Mouse (Mus musculus): ENCODE data around the gene Cacnb4.

Cacnb4 gene

DNA sequence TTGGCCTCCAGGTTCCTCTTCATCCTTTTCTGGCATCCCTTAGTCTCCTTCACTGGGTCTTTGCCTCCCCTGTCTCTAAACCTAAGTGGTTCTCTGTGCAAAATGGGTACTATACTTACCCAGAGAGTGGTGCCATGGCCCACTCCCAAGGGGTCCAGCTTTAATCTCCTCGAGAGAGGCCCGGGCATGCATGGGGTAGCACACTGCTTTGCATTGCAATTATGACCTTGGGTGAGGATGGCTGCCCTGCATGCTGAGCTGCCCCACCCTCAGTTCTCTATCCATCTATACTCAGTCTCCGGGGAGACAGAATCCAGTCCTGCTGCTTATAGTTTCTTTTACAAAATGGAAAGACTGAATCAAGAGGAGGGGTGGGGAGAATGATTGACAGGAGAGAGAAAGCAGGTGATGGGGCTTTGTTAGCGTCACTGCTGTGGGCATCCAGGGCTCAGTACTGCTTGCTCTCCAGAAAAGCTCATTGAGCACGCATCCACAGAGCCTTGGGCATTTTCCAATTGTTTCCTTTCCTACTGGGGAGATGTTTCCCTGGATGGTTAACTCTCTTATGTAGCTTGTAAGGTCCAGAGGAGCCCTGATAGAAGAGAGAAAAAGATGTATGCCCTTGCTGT lies 68.7 kb downstream of the Cacnb4 start:
- ATAC-seq (ENCODE audit: insufficient number of reproducible peaks, low FRiP score, low TSS enrichment): no peak

DNA sequence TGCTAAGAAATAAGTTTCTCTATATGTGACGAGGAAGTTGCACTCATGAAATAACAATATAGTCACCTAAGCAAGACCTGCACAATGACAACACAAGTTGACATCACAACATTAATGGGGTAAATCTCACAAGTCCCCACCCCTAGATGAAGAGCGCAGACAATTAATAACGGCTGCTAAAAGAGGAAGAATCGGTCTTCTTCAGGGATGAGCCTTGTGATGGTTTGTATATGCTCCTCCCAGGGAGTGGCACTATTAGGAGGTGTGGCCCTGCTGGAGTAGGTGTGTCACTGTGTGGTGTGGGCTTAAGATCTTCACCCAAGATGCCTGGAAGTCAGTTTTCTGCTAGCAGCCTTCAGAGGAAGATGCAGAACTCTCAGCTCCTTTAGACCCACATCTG lies 70.3 kb downstream of the Cacnb4 start:
- no peak for ATAC-seq (ENCODE audit: insufficient number of reproducible peaks, low FRiP score, low TSS enrichment)

DNA sequence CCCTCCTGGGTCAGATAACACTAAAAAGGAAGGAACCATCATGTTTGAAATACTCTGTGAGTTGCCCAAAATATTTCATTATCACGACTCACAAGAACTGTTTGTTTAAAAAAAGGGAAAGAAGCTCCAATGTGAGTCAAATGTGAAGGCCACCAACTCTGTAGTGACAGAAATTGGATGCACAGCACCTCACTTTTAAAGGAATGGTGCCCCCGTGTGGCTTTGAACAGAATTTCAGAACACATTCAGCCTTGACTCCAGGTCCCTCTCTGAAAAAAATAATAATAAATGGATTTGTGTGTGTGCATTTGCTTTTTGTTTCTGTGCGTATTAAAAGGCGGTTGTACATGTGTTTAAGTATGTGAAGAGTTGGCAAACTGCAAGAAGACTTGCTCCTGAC lies 71.3 kb downstream of the Cacnb4 start:
- no peak for ATAC-seq (ENCODE audit: insufficient number of reproducible peaks, low FRiP score, low TSS enrichment)

DNA sequence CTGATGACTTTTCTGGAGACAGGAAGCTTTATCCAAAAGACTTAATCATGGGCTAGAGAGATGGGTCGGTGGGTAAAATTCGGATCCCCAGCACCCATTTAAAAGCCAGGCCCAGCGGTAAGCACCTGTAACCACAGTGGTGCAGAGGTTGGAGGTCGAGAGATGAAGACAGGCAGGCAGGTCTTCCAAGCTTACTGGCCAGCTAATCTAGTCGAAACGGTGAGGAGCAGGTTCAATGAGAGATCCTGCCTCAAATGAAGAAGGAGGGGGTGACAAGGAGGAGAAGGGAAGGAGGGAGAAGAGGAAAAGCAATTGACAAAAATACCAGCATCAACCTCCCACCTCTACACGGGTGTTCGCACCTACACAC lies 72.0 kb downstream of the Cacnb4 start:
- ATAC-seq (ENCODE audit: insufficient number of reproducible peaks, low FRiP score, low TSS enrichment): no peak

DNA sequence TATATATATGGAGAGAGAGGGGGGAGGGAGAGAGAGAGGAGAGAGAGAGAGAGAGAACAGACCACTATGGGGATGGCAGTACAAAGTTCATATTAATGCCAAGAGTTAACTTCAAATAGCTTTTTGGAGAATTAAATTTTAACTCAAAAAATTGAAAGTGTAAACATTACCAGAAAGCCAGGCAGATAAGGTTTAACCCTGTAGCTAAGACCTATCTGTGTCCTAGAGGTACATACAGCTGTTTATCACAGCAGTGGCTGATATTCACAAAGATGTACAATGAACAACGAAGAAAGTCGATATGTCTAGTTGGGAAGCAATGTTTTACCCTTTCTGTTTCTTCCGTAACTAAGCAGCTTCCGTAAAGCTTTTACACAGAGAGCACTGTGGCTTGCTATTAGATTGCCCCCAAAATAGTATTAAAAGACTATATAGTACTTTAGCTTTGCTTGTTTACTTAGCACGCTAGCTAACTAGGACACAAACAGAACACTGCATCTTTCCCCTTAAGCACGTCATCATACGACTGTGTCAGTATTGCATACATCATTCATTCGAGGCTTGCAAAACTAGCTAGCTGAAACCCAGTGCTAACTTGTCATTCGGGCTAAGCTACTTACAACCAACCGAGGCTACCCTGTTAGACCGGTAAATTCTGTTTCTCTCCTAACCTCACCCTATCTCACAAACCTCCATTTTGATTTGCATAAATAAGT lies 72.5 kb downstream of the Cacnb4 start:
- ATAC-seq (ENCODE audit: insufficient number of reproducible peaks, low FRiP score, low TSS enrichment): no peak

DNA sequence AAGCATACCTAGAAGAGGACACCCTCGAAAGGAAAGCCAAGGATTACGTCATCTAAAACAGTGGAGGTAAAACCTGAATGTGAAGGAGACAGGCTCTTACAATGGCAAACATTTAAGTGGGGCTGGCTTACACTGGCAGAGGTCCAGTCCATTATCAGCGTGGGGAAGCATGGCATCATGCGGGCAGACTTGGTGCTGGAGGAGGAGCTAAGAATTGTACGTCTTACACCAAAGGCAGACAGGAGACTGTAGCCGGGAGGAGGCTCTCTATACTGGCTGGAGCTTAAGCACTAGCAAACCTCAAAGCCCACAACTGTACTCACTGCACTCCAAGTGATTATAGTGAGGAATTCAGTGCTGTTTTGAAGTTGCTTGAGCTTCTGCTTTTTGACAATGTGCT lies 73.2 kb downstream of the Cacnb4 start:
- no peak for ATAC-seq (ENCODE audit: insufficient number of reproducible peaks, low FRiP score, low TSS enrichment)

DNA sequence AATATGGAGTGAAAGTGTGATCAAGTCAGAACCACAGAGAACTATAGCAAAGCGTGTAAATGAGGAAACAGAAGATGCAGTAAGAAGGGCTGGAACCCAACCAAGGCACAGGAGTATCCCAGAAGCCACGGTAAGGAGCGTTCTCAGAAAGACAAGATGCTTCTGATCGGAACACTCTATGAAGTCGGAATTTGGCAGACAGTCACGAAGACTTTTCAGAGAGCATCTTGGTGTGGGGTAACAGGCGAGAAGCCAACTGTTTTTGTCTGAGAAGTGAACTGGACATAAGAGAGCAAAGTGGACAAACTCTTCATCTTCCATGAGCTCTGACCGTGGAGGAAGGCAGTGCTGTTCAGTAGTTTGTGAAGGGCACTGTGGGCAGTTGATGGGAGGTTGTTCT lies 73.7 kb downstream of the Cacnb4 start:
- no peak for ATAC-seq (ENCODE audit: insufficient number of reproducible peaks, low FRiP score, low TSS enrichment)

DNA sequence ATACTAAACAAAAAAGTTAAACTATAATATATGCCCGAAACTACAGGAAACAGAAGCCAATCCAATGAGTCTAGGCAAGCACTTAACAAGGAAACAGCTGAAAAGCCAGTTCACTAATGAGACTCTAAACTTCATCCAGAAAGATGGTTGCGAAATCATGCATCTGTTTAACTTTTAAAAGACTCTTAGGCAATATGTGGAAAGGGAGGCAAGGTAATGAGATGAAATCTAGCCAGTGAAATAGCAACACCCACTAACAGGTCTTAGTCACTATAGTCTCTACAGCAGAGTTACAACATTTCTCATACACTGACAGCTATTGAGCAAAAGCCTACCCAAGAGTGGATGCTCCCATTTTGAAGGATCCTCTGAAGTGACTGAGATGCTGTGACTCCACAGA lies 74.4 kb downstream of the Cacnb4 start:
- ATAC-seq (ENCODE audit: insufficient number of reproducible peaks, low FRiP score, low TSS enrichment): no peak

DNA sequence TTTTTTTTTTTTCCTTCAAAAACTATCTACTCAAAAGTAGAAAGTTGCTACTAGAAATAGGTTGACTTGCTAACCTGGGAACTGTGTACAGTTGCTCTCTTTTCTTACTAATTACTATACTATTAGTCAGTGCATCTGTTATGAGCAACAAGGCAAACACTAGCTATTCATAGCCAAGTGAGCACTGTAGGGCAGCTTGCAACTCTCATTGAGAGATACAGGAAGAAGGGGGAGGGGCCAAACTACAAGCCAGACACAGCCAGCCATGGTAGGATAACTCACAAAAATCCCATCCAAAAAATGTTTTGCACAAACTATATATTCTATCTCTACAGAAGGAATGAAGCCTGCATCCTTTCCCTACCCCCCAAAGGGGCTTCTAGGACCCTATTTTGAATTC lies 79.1 kb downstream of the Cacnb4 start:
- no peak for ATAC-seq (ENCODE audit: insufficient number of reproducible peaks, low FRiP score, low TSS enrichment)

DNA sequence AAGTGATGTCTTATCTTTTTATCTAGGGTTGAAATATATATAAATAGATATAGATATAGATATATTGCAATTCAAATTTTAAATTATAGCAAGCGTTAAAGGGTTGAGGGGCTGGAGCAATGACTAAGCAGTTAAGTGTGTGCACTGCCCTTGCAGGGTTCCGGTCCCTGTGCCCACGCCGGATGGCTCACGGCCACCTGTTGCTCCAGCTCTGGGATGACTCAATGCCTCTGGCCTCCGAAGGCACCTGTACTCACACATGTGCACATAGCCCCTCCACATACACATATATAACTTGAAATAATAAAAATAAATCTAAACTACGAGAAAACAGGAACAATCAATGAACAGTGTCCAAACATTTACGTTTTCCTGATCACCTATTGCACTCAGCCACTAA lies 82.8 kb downstream of the Cacnb4 start:
- ATAC-seq (ENCODE audit: insufficient number of reproducible peaks, low FRiP score, low TSS enrichment): no peak

DNA sequence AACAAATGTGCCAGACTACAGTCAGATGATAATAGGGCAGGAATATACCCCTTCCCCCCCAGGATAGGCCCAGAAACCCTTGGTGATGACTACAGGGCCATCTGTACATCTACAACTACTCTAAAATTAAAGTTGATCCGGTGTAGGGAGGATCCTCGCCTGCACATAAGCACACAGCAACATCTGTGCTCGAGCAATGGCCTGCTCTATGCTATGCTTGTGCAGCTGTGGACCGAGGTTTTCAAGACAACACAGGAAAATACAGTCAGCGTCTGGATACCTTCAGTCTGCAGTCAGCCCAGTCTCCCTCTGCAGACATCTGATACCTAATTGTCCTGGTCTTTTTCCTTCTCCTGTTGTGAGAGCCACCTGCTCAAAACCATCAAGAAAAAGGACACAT lies 83.4 kb downstream of the Cacnb4 start:
- no peak for ATAC-seq (ENCODE audit: insufficient number of reproducible peaks, low FRiP score, low TSS enrichment)

DNA sequence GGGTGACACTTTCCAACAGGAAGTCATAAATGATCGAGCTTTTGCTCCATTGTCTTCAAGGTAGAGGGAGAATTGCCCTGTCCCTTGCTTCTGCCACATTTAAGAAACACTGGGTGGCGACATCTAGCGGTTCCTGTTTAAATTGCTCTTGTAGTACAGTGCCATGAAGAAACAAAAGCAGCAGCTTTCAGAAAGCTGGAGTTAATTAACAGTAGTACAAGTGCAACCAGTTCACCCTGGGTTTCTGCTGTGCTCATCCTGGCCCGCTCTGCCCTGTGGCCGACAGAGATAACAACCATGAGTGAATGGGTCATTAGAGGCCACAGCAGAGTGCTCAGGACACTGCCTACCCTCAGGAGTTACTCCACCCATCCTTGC lies 85.7 kb downstream of the Cacnb4 start:
- peak; percentile 58 for ATAC-seq (ENCODE audit: insufficient number of reproducible peaks, low FRiP score, low TSS enrichment)

DNA sequence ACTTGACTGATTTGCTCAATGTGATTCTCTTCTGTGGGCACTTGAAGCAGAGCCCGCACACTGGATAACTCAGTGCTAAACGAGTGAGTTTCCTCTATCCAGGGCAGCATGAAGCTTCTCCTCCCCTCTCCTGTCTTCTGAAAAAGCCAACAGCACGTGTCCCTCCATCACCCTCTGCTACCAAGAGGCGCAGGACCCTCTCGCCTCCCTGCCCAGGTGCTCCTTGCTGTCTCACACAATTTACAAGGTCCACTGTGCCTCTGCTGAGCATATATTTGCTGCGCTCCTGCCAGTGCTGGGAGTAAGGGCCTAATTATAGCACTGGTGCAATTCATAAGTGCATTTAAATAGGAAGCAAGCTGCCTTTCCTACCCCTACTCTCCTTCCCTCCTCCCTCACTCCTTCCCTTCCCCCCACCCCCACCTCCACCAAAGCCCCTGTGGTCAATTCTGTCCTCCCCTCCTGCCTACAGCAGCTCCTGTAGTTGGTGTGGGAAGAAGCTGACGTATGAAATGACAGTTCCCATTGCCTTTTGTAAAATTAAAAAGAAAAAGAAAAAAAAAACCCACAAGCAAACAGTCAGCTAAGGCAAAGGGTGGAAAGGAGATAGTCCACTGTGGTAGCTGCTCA lies 86.2 kb downstream of the Cacnb4 start:
- no peak for ATAC-seq (ENCODE audit: insufficient number of reproducible peaks, low FRiP score, low TSS enrichment)

DNA sequence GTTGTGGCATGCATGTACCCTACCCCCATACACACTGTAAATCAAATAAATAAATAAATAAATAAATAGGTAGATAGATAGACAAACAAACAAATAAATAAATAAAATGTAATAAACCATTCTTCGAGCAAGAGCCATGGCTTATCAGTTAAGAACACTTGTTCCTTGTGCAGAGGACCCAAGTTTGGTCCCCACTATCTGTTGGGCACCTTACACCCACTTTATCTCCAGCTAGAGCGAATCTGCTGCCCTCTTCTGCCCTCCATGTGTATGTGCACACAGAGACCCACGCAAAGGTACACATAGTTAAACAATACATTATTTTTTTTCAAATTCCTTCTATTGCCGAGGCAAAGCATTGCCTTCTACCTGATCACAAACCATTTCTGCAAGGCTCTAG lies 87.1 kb downstream of the Cacnb4 start:
- no peak for ATAC-seq (ENCODE audit: insufficient number of reproducible peaks, low FRiP score, low TSS enrichment)

DNA sequence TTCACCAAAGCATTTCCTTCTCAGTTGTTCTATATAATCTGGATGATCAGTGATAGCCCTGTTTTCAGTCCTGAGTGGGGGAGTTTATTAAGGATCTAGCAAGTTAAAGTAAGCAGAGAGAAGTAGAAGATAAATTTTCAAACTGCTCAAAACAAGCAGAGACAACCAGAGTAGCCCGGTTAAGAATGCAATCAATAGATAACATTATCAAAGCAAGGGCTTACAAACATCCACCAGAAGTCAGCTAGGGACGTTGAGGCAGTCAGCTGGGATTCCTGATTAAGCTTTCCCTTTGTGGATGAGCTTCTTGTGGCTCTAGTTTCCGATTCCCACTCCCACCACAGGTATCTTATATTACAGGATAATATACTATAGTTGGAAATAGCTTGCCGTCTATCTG lies 91.2 kb downstream of the Cacnb4 start:
- ATAC-seq (ENCODE audit: insufficient number of reproducible peaks, low FRiP score, low TSS enrichment): no peak

DNA sequence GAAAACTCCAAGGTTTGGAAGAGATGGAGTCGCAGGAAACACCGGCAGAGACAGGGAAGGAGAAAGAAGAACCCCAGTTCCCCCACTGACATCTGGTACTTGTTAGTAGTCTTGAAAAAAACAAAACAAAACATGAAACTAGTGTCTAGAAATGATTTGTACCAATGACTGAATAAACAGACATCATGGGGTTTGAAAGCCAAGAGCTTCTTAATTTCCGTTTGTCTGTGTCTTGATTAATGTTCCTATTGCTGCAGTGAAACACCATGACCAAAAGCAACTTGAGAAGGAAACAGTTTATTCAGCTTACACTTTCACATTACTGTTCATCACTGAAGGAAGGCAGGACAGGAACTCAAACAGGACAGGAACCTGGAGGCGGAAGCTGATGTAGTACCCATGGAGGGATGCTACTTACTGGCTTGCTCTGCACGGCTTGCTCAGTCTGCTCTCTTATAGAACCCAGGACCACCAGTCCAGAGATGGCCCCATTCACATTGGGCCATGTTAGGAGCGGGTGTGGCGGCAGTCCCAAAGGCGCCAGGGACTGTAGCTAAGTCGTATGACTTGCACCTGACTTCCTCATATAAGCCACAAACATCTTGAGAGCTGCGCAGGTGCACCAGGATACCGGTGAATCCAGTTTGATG lies 95.4 kb downstream of the Cacnb4 start:
- ATAC-seq (ENCODE audit: insufficient number of reproducible peaks, low FRiP score, low TSS enrichment): no peak

DNA sequence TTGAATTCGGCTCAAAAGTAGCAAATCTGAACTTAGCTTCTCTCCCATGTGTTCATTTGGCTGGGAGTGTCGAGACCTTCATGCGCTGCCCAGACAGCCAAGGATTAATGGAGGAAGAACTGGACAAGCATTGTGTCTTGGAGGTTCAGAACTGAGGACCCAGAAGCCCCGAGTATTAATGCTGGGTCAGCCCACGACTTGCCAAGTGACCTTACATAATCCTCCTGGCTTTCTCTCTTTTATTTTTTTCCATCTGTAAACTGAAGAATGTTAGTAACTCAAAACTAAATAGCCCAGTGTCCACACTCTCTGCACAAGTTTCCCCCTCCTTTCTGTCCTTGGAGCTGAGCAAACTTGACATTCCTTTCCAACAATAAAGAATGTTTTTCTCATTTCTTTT lies 95.9 kb downstream of the Cacnb4 start:
- no peak for ATAC-seq (ENCODE audit: insufficient number of reproducible peaks, low FRiP score, low TSS enrichment)

DNA sequence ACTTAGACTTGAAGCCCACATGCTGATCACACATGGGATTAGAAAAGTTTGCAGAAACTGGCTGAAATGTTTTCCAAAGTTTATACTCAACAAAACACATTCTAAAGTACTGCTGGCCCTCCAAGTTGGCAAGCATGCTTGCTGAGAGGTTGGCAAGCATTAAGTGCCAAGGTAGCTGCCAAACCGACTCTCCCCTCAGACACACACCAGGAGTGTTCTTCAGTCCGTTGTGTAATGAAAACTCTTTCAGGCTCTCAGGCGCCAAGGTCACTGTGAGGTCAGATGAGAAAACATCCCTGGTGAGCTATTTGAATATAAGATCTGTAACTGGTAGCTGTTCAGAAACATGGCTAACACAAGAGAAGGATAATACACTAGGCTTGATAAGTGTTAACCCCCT lies 97.8 kb downstream of the Cacnb4 start:
- no peak for ATAC-seq (ENCODE audit: insufficient number of reproducible peaks, low FRiP score, low TSS enrichment)

DNA sequence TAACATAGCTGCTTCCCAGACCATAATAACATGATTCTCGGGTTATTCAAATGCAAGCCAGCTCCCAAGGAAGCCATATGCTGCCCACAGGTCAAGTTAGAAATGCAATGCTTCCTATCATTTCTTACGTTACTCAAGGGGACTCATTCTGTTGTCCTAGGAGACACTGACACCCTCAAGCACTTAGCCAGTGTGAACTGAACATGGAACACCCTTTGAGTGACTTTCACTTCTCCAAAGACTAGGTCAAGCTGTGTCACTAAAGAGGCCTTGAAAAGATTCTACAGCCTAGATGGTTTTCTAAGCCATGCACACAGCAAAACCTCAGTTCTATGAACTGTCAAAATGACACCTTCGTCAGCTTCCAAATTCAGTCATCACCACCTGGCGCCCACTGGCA lies 98.9 kb downstream of the Cacnb4 start:
- ATAC-seq (ENCODE audit: insufficient number of reproducible peaks, low FRiP score, low TSS enrichment): no peak

DNA sequence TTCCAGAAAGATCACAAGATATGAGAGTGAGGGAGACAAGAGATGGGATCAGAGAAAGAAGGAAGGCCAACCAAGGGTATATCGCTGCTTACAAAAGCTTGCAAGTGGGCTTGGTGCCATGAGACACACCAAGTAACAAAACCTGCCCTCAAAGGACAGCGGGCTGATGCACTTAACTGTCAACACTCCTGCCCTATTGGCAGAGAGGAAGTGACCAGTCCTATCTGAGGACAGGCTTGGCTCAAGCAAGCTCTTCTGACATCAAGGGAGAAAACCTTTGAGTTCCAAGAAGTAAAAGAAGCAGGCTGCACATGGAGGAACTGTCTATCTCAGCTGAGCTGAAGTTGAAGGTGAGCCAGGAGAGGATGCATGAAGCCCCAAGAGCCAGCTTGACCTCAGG lies 100.1 kb downstream of the Cacnb4 start:
- no peak for ATAC-seq (ENCODE audit: insufficient number of reproducible peaks, low FRiP score, low TSS enrichment)

DNA sequence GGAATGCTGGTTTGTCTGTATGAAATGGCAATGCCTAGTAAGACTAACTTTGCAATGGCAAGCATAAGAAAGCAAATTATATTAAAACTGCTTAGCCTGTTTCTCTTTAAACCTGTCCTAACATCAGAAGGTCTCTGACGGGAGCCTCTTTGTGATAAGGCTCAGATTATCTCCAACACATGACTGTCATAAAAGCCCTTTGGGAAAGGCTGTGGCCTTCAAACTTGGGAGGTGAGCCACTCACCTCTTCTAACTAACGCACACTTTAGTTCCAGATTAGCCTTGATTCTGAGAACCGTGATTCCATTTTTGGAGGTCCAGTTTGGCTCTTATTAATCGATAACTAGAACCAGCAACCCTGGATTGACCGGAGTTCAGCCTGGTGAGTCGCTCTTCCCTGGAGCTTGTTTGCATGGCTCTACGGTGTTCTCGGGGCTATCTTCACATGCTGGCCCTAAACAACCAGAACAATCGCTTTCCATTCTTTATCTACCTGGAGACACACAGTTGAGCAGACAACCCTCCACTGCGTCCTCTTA lies 100.9 kb downstream of the Cacnb4 start:
- ATAC-seq (ENCODE audit: insufficient number of reproducible peaks, low FRiP score, low TSS enrichment): no peak
